Mouse (Mus musculus) mesoderm, embryonic 11.5 days (tissue): ENCODE measurements at regions not wholly inside any gene's neighbourhood (a gene's known extent, or its start where the extent isn't known, plus 50 kb on each side); places are given as distances from the start of the nearest gene placed in this dataset.

Source experiments
- DNase-seq: peaks from one replicate; pipeline ENCODE4 v3.0.0-alpha.2; 2012; ENCODE audit warnings: low read depth, low spot score

GRCm38 (mm10) chr14:103933813-103934212, 89.6 kb upstream of the Ednrb start:
- DNase-seq: no peak

- DNase-seq: no peak
These were observed 88.0 kb upstream of the Ednrb start for GRCm38 (mm10) chr14:103932170-103932569.

DNA sequence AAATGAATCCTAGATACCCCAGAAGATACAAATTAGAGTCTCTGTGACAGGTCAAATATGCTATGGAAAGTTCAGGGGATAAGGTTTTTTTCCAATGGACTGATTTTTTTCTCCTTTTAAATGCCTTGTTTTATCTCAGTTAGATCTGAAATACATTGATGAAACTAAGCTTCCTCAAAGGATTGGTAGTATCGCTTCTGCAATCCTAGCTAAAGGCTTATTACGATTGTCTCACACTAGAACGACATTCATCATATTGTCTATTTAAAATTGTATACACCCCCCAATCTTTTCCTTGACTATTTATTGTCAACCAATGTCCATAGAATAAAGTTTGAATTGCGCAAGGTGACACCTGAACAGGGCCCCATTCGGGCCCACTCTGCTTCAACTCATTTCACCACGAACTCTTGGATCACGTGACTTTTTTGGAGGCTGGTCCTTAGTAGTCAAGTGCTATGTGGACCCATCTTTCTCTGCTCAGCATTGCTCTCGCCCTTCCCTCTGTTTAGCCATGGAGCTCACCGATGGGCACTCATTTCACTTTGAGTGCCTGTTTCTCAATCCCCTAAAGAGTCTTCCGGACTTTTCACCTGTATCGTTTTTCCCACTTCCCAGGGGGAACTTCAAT, 85.6 kb upstream of the Ednrb start:
- DNase-seq: no peak

DNA sequence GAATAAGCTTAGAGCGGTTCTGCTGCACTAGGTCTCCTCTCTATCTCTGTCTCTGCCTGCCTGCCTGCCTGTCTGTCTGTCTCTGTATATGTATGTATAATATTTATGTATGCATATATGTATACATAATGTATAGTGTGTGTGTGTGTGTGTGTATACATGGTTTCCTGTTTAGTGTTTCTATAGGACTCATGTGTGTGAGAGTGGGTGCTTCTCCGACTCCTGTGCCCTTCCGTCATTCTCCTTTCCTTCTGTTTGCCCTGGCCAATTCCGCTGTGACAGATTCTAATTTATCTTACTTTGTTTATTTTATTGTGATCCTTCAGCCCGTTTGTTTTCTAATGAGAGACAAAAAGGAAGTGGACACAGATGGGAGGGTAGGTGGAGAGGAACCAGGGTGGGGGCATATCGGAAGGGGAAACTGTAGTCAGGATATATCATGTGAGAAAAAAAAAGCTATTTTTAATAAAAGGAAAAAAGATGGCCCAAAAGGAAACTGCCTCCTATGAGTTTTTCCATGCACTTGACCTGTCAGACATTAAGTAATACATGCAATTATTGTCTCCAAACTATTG, 85.0 kb upstream of the Ednrb start:
- no peak for DNase-seq

GRCm38 (mm10) chr14:103920169-103920568, 76.0 kb upstream of the Ednrb start:
- DNase-seq: no peak

- DNase-seq: no peak
These were observed 75.2 kb upstream of the Ednrb start for GRCm38 (mm10) chr14:103919380-103919779.

DNA sequence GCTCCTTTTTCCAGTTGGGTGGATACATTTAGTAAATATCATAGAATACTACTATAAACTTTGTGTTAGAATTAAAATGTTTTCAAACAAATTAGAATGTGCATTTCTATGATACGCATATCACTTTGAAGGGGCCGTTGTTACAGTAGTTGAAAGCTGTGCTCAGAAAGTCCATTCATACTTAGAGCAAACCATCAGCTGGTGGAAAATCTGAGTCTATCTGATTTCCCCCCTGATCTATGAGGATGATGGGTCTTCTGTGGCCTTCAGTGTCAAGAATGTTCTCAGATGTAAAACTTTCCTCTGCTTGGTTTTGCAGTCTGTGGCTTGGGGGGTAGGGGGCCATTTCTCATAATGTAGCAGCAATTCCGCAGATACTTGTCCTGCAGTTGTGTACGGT, 69.3 kb upstream of the Ednrb start:
- DNase-seq: no peak

DNA sequence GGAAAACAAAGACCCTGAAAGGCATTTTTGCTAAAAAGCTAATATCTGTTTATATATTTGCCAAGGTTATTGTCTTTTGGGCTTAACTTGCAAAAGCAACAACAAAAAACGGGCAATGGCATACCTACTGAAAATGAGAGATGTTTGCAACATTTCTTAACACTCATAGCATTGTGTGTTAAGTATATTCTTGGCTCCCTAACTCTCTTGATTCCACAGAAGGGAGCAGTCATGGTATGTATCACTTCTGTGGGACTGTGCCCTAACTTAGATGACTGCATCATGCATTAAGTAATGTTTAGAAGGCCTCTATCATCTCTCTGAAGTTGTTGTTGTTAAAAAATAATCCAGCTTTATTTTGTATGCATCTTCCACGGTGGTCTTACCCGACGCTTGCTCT, 67.5 kb upstream of the Ednrb start:
- no peak for DNase-seq

DNA sequence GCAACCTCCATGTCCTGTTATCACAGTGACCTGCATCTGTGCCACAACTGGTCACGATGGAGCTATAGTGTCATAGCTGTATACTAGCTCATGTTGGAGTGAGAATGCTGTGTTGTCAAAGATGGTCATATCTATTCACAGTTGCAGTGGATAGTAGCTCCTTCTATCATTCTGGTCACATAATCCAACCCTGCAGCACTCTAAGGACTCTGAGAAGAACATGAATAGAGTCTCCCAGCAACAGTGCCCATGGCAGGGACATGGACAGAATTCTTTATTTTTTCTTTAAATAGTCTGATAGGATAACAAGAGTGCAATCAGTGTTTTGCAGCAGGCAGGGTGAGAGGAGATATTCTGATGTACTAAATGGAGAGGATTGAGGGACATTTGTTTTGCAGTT, 67.1 kb upstream of the Ednrb start:
- DNase-seq: no peak

DNA sequence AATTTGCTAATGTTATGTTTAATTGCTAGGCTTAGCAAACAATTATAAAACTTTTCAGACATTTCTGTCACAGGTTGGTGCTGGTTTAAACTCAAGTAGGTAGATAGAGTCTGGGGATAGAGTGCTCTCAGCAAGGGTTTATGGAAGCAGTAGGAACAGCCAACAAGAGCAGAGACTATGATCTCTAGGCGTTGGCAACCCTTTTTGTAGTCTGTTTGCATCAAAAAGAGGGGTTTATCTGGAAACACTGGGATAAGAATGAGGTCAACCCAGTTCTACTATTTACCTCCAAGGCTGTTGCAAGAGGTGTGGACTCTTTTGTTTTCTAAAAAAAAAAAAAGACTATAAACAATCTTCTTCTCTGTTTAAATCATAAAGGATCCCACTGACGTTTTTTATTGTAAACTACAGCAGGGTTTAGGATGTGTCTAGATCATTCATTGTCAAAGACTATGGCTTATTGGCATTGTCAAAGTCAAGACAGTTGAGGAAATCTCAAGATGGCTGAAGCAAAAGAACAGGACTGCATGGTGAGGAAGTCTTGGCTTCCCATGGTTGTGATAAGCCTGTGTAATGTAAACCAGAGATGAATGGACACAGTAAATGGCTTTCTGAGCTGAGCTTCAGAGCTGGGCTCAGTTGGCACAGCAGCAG, 62.3 kb upstream of the Ednrb start:
- DNase-seq: no peak

- DNase-seq: no peak
These were observed 56.6 kb upstream of the Ednrb start for GRCm38 (mm10) chr14:103900817-103901216.

DNA sequence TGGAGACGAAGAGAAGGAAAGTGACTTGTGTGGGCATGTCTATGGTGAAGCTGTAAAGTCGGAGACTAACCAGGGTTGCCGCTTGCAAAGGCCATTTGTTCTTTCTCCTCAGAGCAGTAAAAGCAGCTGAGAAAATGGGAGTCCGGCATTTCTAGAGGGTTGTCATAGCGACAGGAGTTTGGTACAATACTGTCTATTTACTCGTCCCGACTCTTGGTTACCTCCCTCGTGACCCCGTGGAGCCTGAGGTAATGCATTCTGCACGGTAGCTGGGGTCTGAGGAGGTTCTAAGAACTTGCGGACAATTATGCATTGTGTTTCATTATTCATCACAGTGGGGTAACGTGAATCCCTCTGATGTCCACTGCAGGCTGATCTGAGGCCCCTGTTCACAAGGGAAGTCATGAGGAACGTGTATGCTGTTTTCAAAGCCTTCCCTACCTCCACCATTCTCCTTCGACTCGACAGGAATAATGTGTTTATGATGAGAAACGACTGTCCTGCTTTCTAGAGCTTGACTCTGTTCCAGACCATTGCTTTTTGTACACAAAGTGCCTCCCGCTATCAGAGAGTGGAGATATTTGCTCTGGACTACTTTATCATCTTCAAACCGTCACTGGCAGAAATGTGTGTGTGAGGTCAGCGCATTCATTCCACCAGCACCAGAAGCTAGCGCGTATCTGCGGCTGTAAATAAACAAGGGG, 55.1 kb upstream of the Ednrb start:
- peak; percentile 92 for DNase-seq

GRCm38 (mm10) chr14:103898689-103899088, 54.5 kb upstream of the Ednrb start:
- DNase-seq: peak; percentile 63

DNA sequence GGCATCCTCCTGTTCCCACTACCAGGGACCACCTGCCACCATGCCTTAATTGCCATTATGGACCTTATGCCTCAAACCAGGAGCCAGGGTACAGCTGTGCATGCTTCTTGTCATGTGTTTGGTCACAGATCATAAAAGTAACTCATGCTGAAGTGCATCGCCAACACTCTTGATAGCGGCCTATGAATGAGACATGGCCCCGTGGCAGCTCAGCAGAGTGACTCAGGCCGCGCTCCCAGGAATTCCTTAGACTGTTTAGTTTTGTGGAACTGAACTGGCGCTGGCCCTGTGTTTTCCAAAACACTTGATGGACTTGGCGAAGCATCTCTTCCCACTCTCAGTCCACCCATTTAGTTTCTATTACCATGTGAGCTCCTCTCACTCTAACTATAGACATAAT, 51.1 kb upstream of the Ednrb start:
- DNase-seq: no peak
